Mouse (Mus musculus) heart, adult 2 months (tissue): ENCODE data around the gene Oaz2. TPM values are rescaled to one million over a fixed set of nuclear protein-coding genes. Genes with fewer than 3 reads are reported as not detected.

ENCODE experiments used
- DNase-seq, 2 experiments: peaks; one replicate each; pipeline ENCODE4 v3.0.0; 2021
- H3K27ac ChIP-seq: fragments of 200-600 bp; 2 replicates; pipeline ENCODE4 v1.8.1; 2022
- H3K27me3 ChIP-seq: fragments of 200-500 bp; 2 replicates; pipeline ENCODE4 v1.6.1; 2012; ENCODE audit warnings: mild to moderate bottlenecking, low read length, inconsistent platforms, mixed read lengths; ENCODE audit not compliant: control insufficient read depth, insufficient read depth
- H3K36me3 ChIP-seq: fragments of 200-500 bp; 2 replicates; pipeline ENCODE4 v1.6.1; 2012; ENCODE audit warnings: low read length, inconsistent platforms; ENCODE audit not compliant: control insufficient read depth, insufficient read depth
- H3K4me1 ChIP-seq: fragments of 200-500 bp; 2 replicates; pipeline ENCODE4 v1.6.1; 2011; ENCODE audit warnings: low read length; ENCODE audit not compliant: control insufficient read depth, insufficient read depth
- H3K4me3 ChIP-seq: fragments of 200-600 bp; 2 replicates; pipeline ENCODE4 v1.8.1; 2022
- H3K79me2 ChIP-seq: fragments of 200-500 bp; replicated peaks from 2 replicates; pipeline ENCODE4 v1.6.1; 2012; ENCODE audit warnings: mild to moderate bottlenecking, inconsistent platforms, low read length, moderate library complexity, mixed read lengths; ENCODE audit not compliant: control insufficient read depth, insufficient read depth
- H3K9ac ChIP-seq: fragments of 200-500 bp; 2 replicates; pipeline ENCODE4 v1.6.1; 2012; ENCODE audit warnings: low read depth, mild to moderate bottlenecking, control low read depth, inconsistent platforms, low read length, mixed read lengths
- CTCF ChIP-seq: fragments of 200-600 bp; IDR thresholded peaks from 2 replicates; pipeline ENCODE4 v1.8.1; 2022; ENCODE audit warnings: antibody characterized with exemption, mild to moderate bottlenecking, moderate library complexity
- EP300 ChIP-seq: fragments of 200-500 bp; IDR thresholded peaks from 2 replicates; pipeline ENCODE4 v1.6.1; 2011; ENCODE audit warnings: low read depth, low read length, control low read depth; ENCODE audit not compliant: insufficient read depth
- POLR2A ChIP-seq: fragments of 200-500 bp; IDR thresholded peaks from 2 replicates; pipeline ENCODE4 v1.6.1; 2011; ENCODE audit warnings: mild to moderate bottlenecking, low read depth, low read length, control low read depth; ENCODE audit not compliant: insufficient read depth
- WGBS: fragments of 180-500 bp; shearing (Covaris S2); methylation state at CpG from one replicate; pipeline ENCODE4 v1.1.7; 2018; 5-methylcytosine and 5-hydroxymethylcytosine counted together
- intact Hi-C: fragments of 180-260 bp; cut with DNase I; formaldehyde crosslinking; loops from one replicate; pipeline ENCODE4 v1.15.1; 2025
- polyA plus RNA-seq: library from polyadenylated mRNA; depleted of rRNA; stranded (reverse); fragments of >200 nt; gene quantifications from 2 replicates; pipeline ENCODE4 v1.2.3, GENCODE M21; 2012
- total RNA-seq, 2 experiments: library from RNA; stranded (reverse); gene quantifications; 2 replicates each; pipeline ENCODE4 v1.2.3; 2021

Oaz2 gene
- total and polyA plus RNA-seq, 3 experiments = 154 to 218 (median 202) TPM

- DNase-seq = no peak
- Histone ChIP-seq H3K27me3 (no peaks in the 10 kb centered on the region), H3K36me3 (peaks cover 4% of the 10 kb centered on the region; the same call in 1 of the 2 replicates), H3K27ac (no peak overlapping the region), H3K9ac (no peak overlapping the region), H3K79me2 (peaks cover 1% of the 10 kb centered on the region; the same call in 1 of the 2 replicates), H3K4me3 (no peak overlapping the region), H3K4me1 (peaks cover 9% of the 10 kb centered on the region)
- TF ChIP-seq POLR2A = no peak
- TF ChIP-seq EP300 = no peak
- TF ChIP-seq CTCF = no peak
- 79% methylated on average over 4 of the region's 4 CpGs for WGBS
- intact Hi-C loops = no loop called here
Measured at GRCm38 (mm10) chr9:65636926-65637325, 30.9 kb upstream of the Oaz2 start.

- peak overlapping the region; percentile 20 for H3K27ac ChIP-seq
- intact Hi-C loops = no loop called here
- H3K79me2 ChIP-seq = peaks cover 1% of the 10 kb centered on the region; the same call in 1 of the 2 replicates
- H3K4me1 ChIP-seq = peaks cover 9% of the 10 kb centered on the region
- H3K36me3 ChIP-seq = peaks cover 5% of the 10 kb centered on the region; the same call in 1 of the 2 replicates
- no peak for DNase-seq
- H3K4me3 ChIP-seq = no peak overlapping the region
- no peak overlapping the region for H3K9ac ChIP-seq
- 47% methylated on average over 5 of the region's 5 CpGs for WGBS
- H3K27me3 ChIP-seq = no peaks in the 10 kb centered on the region
- TF ChIP-seq EP300 = no peak
- no peak for TF ChIP-seq CTCF
- TF ChIP-seq POLR2A = no peak
Measured at GRCm38 (mm10) chr9:65639065-65639464, 28.7 kb upstream of the Oaz2 start.

GRCm38 (mm10) chr9:65640838-65641410, 26.9 kb upstream of the Oaz2 start:
- Histone ChIP-seq H3K79me2 (peaks cover 1% of the 10 kb centered on the region; the same call in 1 of the 2 replicates), H3K9ac (no peak overlapping the region), H3K36me3 (peaks cover 5% of the 10 kb centered on the region; the same call in 1 of the 2 replicates), H3K27ac (peak overlapping the region; percentile 45; the same call in 1 of the 2 replicates), H3K4me3 (no peak overlapping the region), H3K27me3 (no peaks in the 10 kb centered on the region), H3K4me1 (peaks cover 18% of the 10 kb centered on the region)
- 13% methylated on average over 5 of the region's 5 CpGs for WGBS
- intact Hi-C loops = no loop called here
- DNase-seq = peak in 1 of 2 experiments; percentile 14
- TF ChIP-seq POLR2A (no peak), EP300 (no peak), CTCF (no peak)

- Histone ChIP-seq H3K79me2 (peaks cover 1% of the 10 kb centered on the region; the same call in 1 of the 2 replicates), H3K27ac (no peak overlapping the region; the same call in 1 of the 2 replicates), H3K4me3 (no peak overlapping the region), H3K4me1 (peaks cover 21% of the 10 kb centered on the region), H3K36me3 (peaks cover 5% of the 10 kb centered on the region; the same call in 1 of the 2 replicates), H3K27me3 (no peaks in the 10 kb centered on the region), H3K9ac (no peak overlapping the region)
- WGBS = 24% methylated on average over 12 of the region's 12 CpGs
- TF ChIP-seq POLR2A (no peak), CTCF (no peak), EP300 (no peak)
- DNase-seq = no peak
- intact Hi-C loops = no loop called here
Measured at GRCm38 (mm10) chr9:65641446-65642052, 26.3 kb upstream of the Oaz2 start.

GRCm38 (mm10) chr9:65642546-65642945, 25.3 kb upstream of the Oaz2 start:
- no peak overlapping the region for H3K9ac ChIP-seq
- H3K4me3 ChIP-seq = no peak overlapping the region
- no peak overlapping the region; the same call in 1 of the 2 replicates for H3K27ac ChIP-seq
- TF ChIP-seq POLR2A = no peak
- TF ChIP-seq CTCF = no peak
- no peak for TF ChIP-seq EP300
- H3K27me3 ChIP-seq = no peaks in the 10 kb centered on the region
- intact Hi-C loops = no loop called here
- no peak for DNase-seq
- peaks cover 21% of the 10 kb centered on the region for H3K4me1 ChIP-seq
- peaks cover 1% of the 10 kb centered on the region; the same call in 1 of the 2 replicates for H3K79me2 ChIP-seq
- peaks cover 5% of the 10 kb centered on the region; the same call in 1 of the 2 replicates for H3K36me3 ChIP-seq

- intact Hi-C loops = no loop called here
- peaks cover 20% of the 10 kb centered on the region for H3K4me1 ChIP-seq
- 77% methylated on average over 4 of the region's 4 CpGs for WGBS
Measured at GRCm38 (mm10) chr9:65644960-65645359, 22.8 kb upstream of the Oaz2 start.

More at GRCm38 (mm10) chr9:65644960-65645359, 22.8 kb upstream of the Oaz2 start:
- DNase-seq = no peak
- no peak overlapping the region for H3K9ac ChIP-seq
- no peak for TF ChIP-seq POLR2A
- TF ChIP-seq EP300 = no peak
- no peak for TF ChIP-seq CTCF
- no peaks in the 10 kb centered on the region for H3K27me3 ChIP-seq
- H3K4me3 ChIP-seq = no peak overlapping the region
- H3K27ac ChIP-seq = no peak overlapping the region; the same call in 1 of the 2 replicates
- H3K36me3 ChIP-seq = peaks cover 2% of the 10 kb centered on the region; the same call in 1 of the 2 replicates
- peaks cover under 1% of the 10 kb centered on the region; the same call in 1 of the 2 replicates for H3K79me2 ChIP-seq
